Mouse (Mus musculus) ES-E14 (cell line): Measurements from ENCODE around the gene Pnmal2.

Experiments used
- CHD2 ChIP-seq: IDR thresholded peaks from 2 replicates; pipeline ENCODE4 v1.6.1; 2014; ENCODE audit warnings: mild to moderate bottlenecking, low read depth, low read length, inconsistent platforms
- HCFC1 ChIP-seq: IDR thresholded peaks from 2 replicates; pipeline ENCODE4 v1.6.1; 2012; ENCODE audit warnings: low read length, inconsistent platforms, borderline replicate concordance; ENCODE audit not compliant: insufficient read depth
- MAFK ChIP-seq: IDR thresholded peaks from 2 replicates; pipeline ENCODE4 v1.6.1; 2014; ENCODE audit warnings: mild to moderate bottlenecking, low read depth, low read length, inconsistent platforms; ENCODE audit not compliant: insufficient read depth
- ZC3H11A ChIP-seq: IDR thresholded peaks from 2 replicates; pipeline ENCODE4 v1.6.1; 2012; ENCODE audit warnings: low read depth, mild to moderate bottlenecking, inconsistent platforms, low read length, borderline replicate concordance
- ZNF384 ChIP-seq: IDR thresholded peaks from 2 replicates; pipeline ENCODE4 v1.6.1; 2012; ENCODE audit warnings: low read depth, low read length, inconsistent platforms

GRCm38 (mm10) chr7:16990006-16990744, 45.7 kb downstream of the Pnmal2 start:
- no peak for TF ChIP-seq ZC3H11A
- TF ChIP-seq MAFK, result no peak
- no peak for TF ChIP-seq HCFC1
- TF ChIP-seq ZNF384, result no peak
- TF ChIP-seq CHD2, result no peak
